Mouse (Mus musculus) embryonic fibroblast, embryonic 13.5 days (primary cell): ENCODE results near the gene Gm525.

ENCODE experiments used
- CTCF ChIP-seq: IDR thresholded peaks from 2 replicates; pipeline ENCODE4 v1.5.1; 2011; ENCODE audit warnings: mild to moderate bottlenecking, control low read depth, low read length, moderate library complexity, borderline replicate concordance; ENCODE audit not compliant: insufficient read depth
- POLR2A ChIP-seq: IDR thresholded peaks from 2 replicates; pipeline ENCODE4 v1.6.1; 2011; ENCODE audit warnings: low read depth, mild to moderate bottlenecking, control low read depth, low read length, moderate library complexity

GRCm38 (mm10) chr11:89061362-89061761, 12.3 kb upstream of the Gm525 start:
- no peak for TF ChIP-seq POLR2A
- no peak for TF ChIP-seq CTCF
